Mouse (Mus musculus) hematopoietic multipotent progenitor cell, adult 10-12 weeks (in vitro differentiated cells): ENCODE data around the gene Hdgfl2. TPM values are rescaled to one million over a fixed set of nuclear protein-coding genes. Genes with fewer than 3 reads are reported as not detected.

ENCODE experiments used
- polyA plus RNA-seq: library from polyadenylated mRNA; stranded (reverse); fragments of >175 nt; gene quantifications from 2 replicates; pipeline ENCODE4 v1.2.3, GENCODE M21; 2012; ENCODE audit warnings: low replicate concordance

The Hdgfl2 gene
- polyA plus RNA-seq = 101 and 241 TPM in 2 replicates

DNA sequence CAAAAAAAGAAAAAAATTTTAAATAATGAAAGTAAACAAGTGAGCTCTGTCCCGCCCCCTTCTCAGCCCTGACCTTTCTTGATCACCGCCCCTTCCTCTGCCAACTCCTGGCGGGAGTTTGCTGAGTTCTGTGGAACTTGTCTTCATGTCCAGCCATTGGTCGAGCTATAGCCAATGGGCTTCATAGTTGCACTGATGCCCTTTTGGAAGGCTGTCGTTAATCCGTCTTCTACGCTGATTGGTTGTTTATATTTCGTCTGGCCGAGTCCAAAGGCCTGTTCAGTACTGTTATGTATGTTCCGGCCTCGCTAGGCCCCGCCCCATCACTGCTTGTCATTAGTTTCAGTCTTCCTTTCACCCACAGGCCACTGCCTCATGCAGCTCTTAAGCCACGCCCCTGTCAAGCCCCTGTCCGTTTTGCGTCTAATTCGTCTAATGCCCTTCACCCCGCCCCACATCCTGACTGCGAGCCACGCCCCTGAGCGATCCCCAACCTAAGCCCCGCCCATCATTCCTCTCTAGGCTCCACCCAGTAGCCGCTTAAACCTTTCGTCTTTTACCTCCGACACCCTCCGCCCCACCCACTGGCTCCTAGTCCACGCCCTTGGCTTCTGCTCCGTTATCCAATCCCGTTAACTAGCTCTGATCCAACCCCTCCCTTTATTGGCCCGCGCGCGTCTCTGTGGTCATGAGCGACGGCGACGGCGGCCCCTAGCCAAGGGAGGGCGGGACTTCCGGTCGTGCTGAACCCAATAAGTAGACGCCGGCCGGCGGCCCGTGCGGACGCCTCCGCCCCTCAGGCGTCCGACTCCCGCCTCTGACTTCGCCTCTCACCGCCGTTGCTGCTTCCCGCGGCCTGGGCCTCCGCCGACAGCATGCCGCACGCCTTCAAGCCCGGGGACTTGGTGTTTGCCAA, at the start of gene Hdgfl2:
TSS of gene Hdgfl2 (plus strand) at position 755 of the 916 bp plus-strand sequence.

DNA sequence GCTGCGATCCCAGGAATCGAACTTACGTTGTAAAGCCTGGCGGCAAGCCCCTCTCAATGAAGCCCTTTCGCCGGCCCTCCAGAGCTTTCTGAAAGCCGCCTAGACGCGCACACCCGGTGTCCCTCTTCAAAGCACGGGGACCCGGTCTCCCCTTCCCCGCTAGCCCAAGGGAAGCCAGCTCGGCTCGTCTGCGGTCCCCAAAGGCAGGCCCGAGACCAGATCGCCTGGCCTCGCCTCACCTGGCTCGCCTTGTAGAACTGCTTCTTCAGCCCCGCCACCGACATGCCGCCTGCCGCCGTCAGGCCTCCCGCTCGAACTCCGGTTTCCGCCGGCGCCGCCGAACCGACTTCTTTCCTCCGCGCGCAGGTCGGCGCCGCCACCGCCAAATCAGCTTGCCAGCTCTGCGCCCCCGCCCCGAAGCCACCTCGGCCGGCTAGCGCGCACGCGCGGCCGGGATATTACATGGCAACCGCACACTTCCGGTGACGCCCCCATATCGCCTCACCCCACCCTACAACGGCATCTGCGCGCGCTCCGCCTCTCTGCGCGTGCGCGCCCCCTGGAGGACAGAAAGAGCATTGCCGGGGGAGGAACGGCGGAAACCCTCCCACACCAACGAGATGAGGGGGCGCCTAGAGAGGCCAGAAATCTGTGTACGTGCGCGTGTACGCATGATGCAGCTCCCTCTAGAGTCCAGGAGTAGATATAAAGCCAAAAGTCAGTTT, 43.1 kb upstream of the Hdgfl2 start, which contains the start of gene Sh3gl1:
TSS of gene Sh3gl1 (minus strand) at position 460 of the 725 bp plus-strand sequence.

GRCm38 (mm10) chr17:56040030-56040856, 39.2 kb upstream of the Hdgfl2 start, which contains the start of gene Chaf1a:
Chaf1a (plus strand) TSS chr17:56040439.

GRCm38 (mm10) chr17:56074827-56075208, 4.6 kb upstream of the Hdgfl2 start, which contains the start of gene Ubxn6:
Ubxn6 (minus strand) TSS chr17:56075028.

GRCm38 (mm10) chr17:56109219-56110051, 30.0 kb downstream of the Hdgfl2 start, which contains the start of gene Plin4:
Plin4 (minus strand) TSS chr17:56109803.

GRCm38 (mm10) chr17:56117251-56117710, 37.8 kb downstream of the Hdgfl2 start, which contains the start of gene Plin5:
Plin5 (minus strand) TSS chr17:56117596.

GRCm38 (mm10) chr17:56121826-56122225, 42.4 kb downstream of the Hdgfl2 start, which contains the start of gene Lrg1:
Lrg1 (minus strand) TSS chr17:56122001.

GRCm38 (mm10) chr17:56139858-56140595, 60.6 kb downstream of the Hdgfl2 start, which contains the start of gene Sema6b:
Sema6b (minus strand) TSS chr17:56140343.

Other genes with a start within 250 kb of the Hdgfl2 start
- gene Zfp119a, start 200.7 kb upstream of the Hdgfl2 start, polyA plus RNA-seq = 0.42 and 0.67 TPM in 2 replicates
- gene Zfp959, start 187.5 kb upstream of the Hdgfl2 start, polyA plus RNA-seq = 0.43 and 2.5 TPM in 2 replicates
- gene Zfp119b, start 130.1 kb upstream of the Hdgfl2 start, polyA plus RNA-seq = 0.41 and 0.72 TPM in 2 replicates
- 52.3 and 96.9 TPM in 2 replicates for gene Ebi3, start 127.0 kb upstream of the Hdgfl2 start, polyA plus RNA-seq
- 20.3 and 42.1 TPM in 2 replicates for gene Yju2, start 120.5 kb upstream of the Hdgfl2 start, polyA plus RNA-seq
- gene Shd, start 109.2 kb upstream of the Hdgfl2 start, polyA plus RNA-seq = 0.58 and 0.65 TPM in 2 replicates
- not detected in 2 replicates for gene Fsd1, start 93.1 kb upstream of the Hdgfl2 start, polyA plus RNA-seq
- 1.2 and 1.3 TPM in 2 replicates for gene Stap2, start 74.0 kb upstream of the Hdgfl2 start, polyA plus RNA-seq
- 88.2 and 117 TPM in 2 replicates for gene Mpnd, start 73.9 kb upstream of the Hdgfl2 start, polyA plus RNA-seq
- gene Sh3gl1, start 43.0 kb upstream of the Hdgfl2 start, polyA plus RNA-seq = 89.2 and 144 TPM in 2 replicates
- gene Chaf1a, start 39.2 kb upstream of the Hdgfl2 start, polyA plus RNA-seq = 6.0 and 15.6 TPM in 2 replicates
- gene Ubxn6, start 4.6 kb upstream of the Hdgfl2 start, polyA plus RNA-seq = 73.8 and 75.4 TPM in 2 replicates
- gene Plin4, start 30.2 kb downstream of the Hdgfl2 start, polyA plus RNA-seq = not detected in 2 replicates
- 0.72 TPM in 1 of 2 replicates, not detected in the other for gene Plin5, start 38.0 kb downstream of the Hdgfl2 start, polyA plus RNA-seq
- gene Lrg1, start 42.4 kb downstream of the Hdgfl2 start, polyA plus RNA-seq = 23.7 and 144 TPM in 2 replicates
- gene Sema6b, start 60.7 kb downstream of the Hdgfl2 start, polyA plus RNA-seq = 4.6 and 13.7 TPM in 2 replicates
- 3.4 and 4.4 TPM in 2 replicates for gene Tnfaip8l1, start 82.8 kb downstream of the Hdgfl2 start, polyA plus RNA-seq
- gene Mydgf, start 104.3 kb downstream of the Hdgfl2 start, polyA plus RNA-seq = 15.4 and 25.6 TPM in 2 replicates
- 60.0 and 65.5 TPM in 2 replicates for gene Dpp9, start 139.3 kb downstream of the Hdgfl2 start, polyA plus RNA-seq
- 24.9 and 29.9 TPM in 2 replicates for gene Fem1a, start 177.2 kb downstream of the Hdgfl2 start, polyA plus RNA-seq
- gene Ticam1, start 197.2 kb downstream of the Hdgfl2 start, polyA plus RNA-seq = 21.1 and 36.0 TPM in 2 replicates
- gene Plin3, start 213.2 kb downstream of the Hdgfl2 start, polyA plus RNA-seq = 13.8 and 19.1 TPM in 2 replicates
- gene Arrdc5, start 220.7 kb downstream of the Hdgfl2 start, polyA plus RNA-seq = not detected in 2 replicates
- 11.8 and 22.9 TPM in 2 replicates for gene Uhrf1, start 223.7 kb downstream of the Hdgfl2 start, polyA plus RNA-seq
- 44.0 and 67.2 TPM in 2 replicates for gene Kdm4b, start 246.4 kb downstream of the Hdgfl2 start, polyA plus RNA-seq